Mouse (Mus musculus) hindbrain, embryonic 11.5 days (tissue): Measurements from ENCODE around the gene Ephx1. TPM values are rescaled to one million over a fixed set of nuclear protein-coding genes. Genes with fewer than 3 reads are reported as not detected.

Experiments
- ATAC-seq: fragments of 200-750 bp; cut with Nextera tagmentation; 2 replicates; pipeline ENCODE4 v1.8.0; 2017; ENCODE audit warnings: mild to moderate bottlenecking, moderate TSS enrichment, moderate library complexity; ENCODE audit not compliant: low FRiP score
- DNase-seq: peaks from one replicate; pipeline ENCODE4 v3.0.0-alpha.2; 2015; ENCODE audit warnings: low spot score
- H3K27ac ChIP-seq: fragments of 300-500 bp; sonication (generic); 2 replicates; pipeline ENCODE4 v1.5.1; 2014; ENCODE audit warnings: mild to moderate bottlenecking, low read depth, low read length
- H3K27me3 ChIP-seq: fragments of 300-500 bp; sonication (generic); 2 replicates; pipeline ENCODE4 v1.6.1; 2014; ENCODE audit warnings: mild to moderate bottlenecking, low read length, moderate library complexity, mixed read lengths; ENCODE audit not compliant: control insufficient read depth, insufficient read depth
- H3K36me3 ChIP-seq: fragments of 300-500 bp; sonication (generic); 2 replicates; pipeline ENCODE4 v1.6.1; 2014; ENCODE audit warnings: mild to moderate bottlenecking, low read length, moderate library complexity, mixed read lengths; ENCODE audit not compliant: control insufficient read depth, insufficient read depth
- H3K4me1 ChIP-seq: fragments of 300-500 bp; sonication (generic); replicated peaks from 2 replicates; pipeline ENCODE4 v1.6.1; 2014; ENCODE audit warnings: low read length, mixed read lengths; ENCODE audit not compliant: control insufficient read depth, insufficient read depth
- H3K4me2 ChIP-seq: fragments of 300-500 bp; sonication (generic); replicated peaks from 2 replicates; pipeline ENCODE4 v1.6.1; 2014; ENCODE audit warnings: mild to moderate bottlenecking, low read depth, low read length
- H3K4me3 ChIP-seq: fragments of 300-500 bp; sonication (generic); 2 replicates; pipeline ENCODE4 v1.5.1; 2014; ENCODE audit warnings: low read depth, low read length
- H3K9ac ChIP-seq: fragments of 300-500 bp; sonication (generic); 2 replicates; pipeline ENCODE4 v1.6.1; 2014; ENCODE audit warnings: low read depth, low read length
- H3K9me3 ChIP-seq: fragments of 300-500 bp; sonication (generic); 2 replicates; pipeline ENCODE4 v1.6.1; 2016; ENCODE audit warnings: low read length; ENCODE audit not compliant: control insufficient read depth
- WGBS: fragments of 180-500 bp; shearing (Covaris S2); extraction: QIAGEN DNeasy Blood & Tissue Kit; methylation state at CpG from one replicate; pipeline ENCODE4 v1.1.7; 2014; 5-methylcytosine and 5-hydroxymethylcytosine counted together
- polyA plus RNA-seq: library from polyadenylated mRNA; unstranded; fragments of >200 nt; fragmentation: Nextera tagmentation; extraction: Ambion mirVana; gene quantifications from 2 replicates; pipeline ENCODE4 v1.2.1, GENCODE M21; 2014

Ephx1 gene
- polyA plus RNA-seq, 1 experiment from 2014 or later = 1.5 TPM

GRCm38 (mm10) chr1:181016532-181017131 is 4.1 kb downstream of the Ephx1 start:
- peak overlapping the region; percentile 43 for H3K4me3 ChIP-seq
- WGBS = 7% methylated on average over 21 of the region's 21 CpGs
- no peaks in the 10 kb centered on the region for H3K36me3 ChIP-seq
- H3K9ac ChIP-seq = no peak overlapping the region; the same call in 1 of the 2 replicates
- peak overlapping the region; percentile 97 for H3K4me2 ChIP-seq
- H3K27me3 ChIP-seq = peaks cover 4% of the 10 kb centered on the region
- ATAC-seq = peak; percentile 40; the same call in 1 of the 2 replicates
- H3K9me3 ChIP-seq = no peaks in the 10 kb centered on the region
- H3K27ac ChIP-seq = no peak overlapping the region
- no peaks in the 10 kb centered on the region for H3K4me1 ChIP-seq
- DNase-seq = peak; percentile 59

- no peaks in the 10 kb centered on the region for H3K4me1 ChIP-seq
- no peak overlapping the region for H3K27ac ChIP-seq
- H3K27me3 ChIP-seq = peaks cover 4% of the 10 kb centered on the region
- ATAC-seq (no peak), DNase-seq (no peak)
- WGBS = 75% methylated on average over 4 of the region's 4 CpGs
- no peak overlapping the region for H3K4me3 ChIP-seq
- no peaks in the 10 kb centered on the region for H3K36me3 ChIP-seq
- no peak overlapping the region for H3K9ac ChIP-seq
- H3K4me2 ChIP-seq = no peak overlapping the region
- H3K9me3 ChIP-seq = no peaks in the 10 kb centered on the region
Observed at GRCm38 (mm10) chr1:181016045-181016444, 4.7 kb downstream of the Ephx1 start.

GRCm38 (mm10) chr1:181015558-181015957 is 5.1 kb downstream of the Ephx1 start:
- Histone ChIP-seq H3K36me3 (no peaks in the 10 kb centered on the region), H3K27ac (no peak overlapping the region), H3K4me2 (no peak overlapping the region), H3K4me1 (no peaks in the 10 kb centered on the region), H3K9ac (no peak overlapping the region), H3K4me3 (no peak overlapping the region), H3K27me3 (peaks cover 4% of the 10 kb centered on the region), H3K9me3 (no peaks in the 10 kb centered on the region)
- ATAC-seq (no peak), DNase-seq (no peak)

- no peak for DNase-seq
- WGBS = 77% methylated on average over 6 of the region's 6 CpGs
- ATAC-seq = no peak
- Histone ChIP-seq H3K9ac (no peak overlapping the region), H3K4me2 (no peak overlapping the region), H3K4me1 (no peaks in the 10 kb centered on the region), H3K4me3 (no peak overlapping the region), H3K36me3 (no peaks in the 10 kb centered on the region), H3K27me3 (peaks cover 4% of the 10 kb centered on the region), H3K9me3 (no peaks in the 10 kb centered on the region), H3K27ac (no peak overlapping the region)
Observed at GRCm38 (mm10) chr1:181014731-181015500, 5.8 kb downstream of the Ephx1 start.

GRCm38 (mm10) chr1:181013446-181013845 is 7.3 kb downstream of the Ephx1 start:
- DNase-seq (no peak), ATAC-seq (no peak)
- H3K9ac ChIP-seq = no peak overlapping the region
- peaks cover 4% of the 10 kb centered on the region for H3K27me3 ChIP-seq
- H3K4me3 ChIP-seq = no peak overlapping the region
- no peaks in the 10 kb centered on the region for H3K9me3 ChIP-seq
- no peak overlapping the region for H3K27ac ChIP-seq
- WGBS = 78% methylated on average over 6 of the region's 6 CpGs
- no peak overlapping the region for H3K4me2 ChIP-seq
- no peaks in the 10 kb centered on the region for H3K4me1 ChIP-seq
- no peaks in the 10 kb centered on the region for H3K36me3 ChIP-seq

GRCm38 (mm10) chr1:181012416-181012815 is 8.3 kb downstream of the Ephx1 start:
- H3K4me3 ChIP-seq = no peak overlapping the region
- H3K9me3 ChIP-seq = no peaks in the 10 kb centered on the region
- 83% methylated on average over 3 of the region's 3 CpGs for WGBS
- H3K4me1 ChIP-seq = no peaks in the 10 kb centered on the region
- no peak overlapping the region for H3K27ac ChIP-seq
- no peak for ATAC-seq
- no peak overlapping the region for H3K4me2 ChIP-seq
- H3K36me3 ChIP-seq = no peaks in the 10 kb centered on the region
- no peaks in the 10 kb centered on the region; the same call in 1 of the 2 replicates for H3K27me3 ChIP-seq
- H3K9ac ChIP-seq = no peak overlapping the region
- no peak for DNase-seq

GRCm38 (mm10) chr1:181011601-181012000 is 9.1 kb downstream of the Ephx1 start:
- DNase-seq = no peak
- Histone ChIP-seq H3K4me3 (no peak overlapping the region), H3K27ac (no peak overlapping the region), H3K9ac (no peak overlapping the region), H3K4me2 (no peak overlapping the region), H3K36me3 (no peaks in the 10 kb centered on the region), H3K9me3 (no peaks in the 10 kb centered on the region), H3K4me1 (no peaks in the 10 kb centered on the region), H3K27me3 (no peaks in the 10 kb centered on the region; the same call in 1 of the 2 replicates)
- WGBS = 61% methylated on average over 5 of the region's 5 CpGs
- ATAC-seq = no peak

GRCm38 (mm10) chr1:181010171-181010932 is 10.4 kb downstream of the Ephx1 start:
- ATAC-seq = no peak
- no peak overlapping the region for H3K9ac ChIP-seq

More at GRCm38 (mm10) chr1:181010171-181010932, 10.4 kb downstream of the Ephx1 start:
- H3K4me2 ChIP-seq = no peak overlapping the region
- DNase-seq = no peak
- no peaks in the 10 kb centered on the region for H3K36me3 ChIP-seq
- H3K9me3 ChIP-seq = no peaks in the 10 kb centered on the region
- WGBS = 73% methylated on average over 4 of the region's 4 CpGs
- no peaks in the 10 kb centered on the region for H3K4me1 ChIP-seq
- H3K4me3 ChIP-seq = no peak overlapping the region
- no peak overlapping the region for H3K27ac ChIP-seq
- no peaks in the 10 kb centered on the region for H3K27me3 ChIP-seq
